Mouse (Mus musculus) stomach, postnatal 0 days (tissue): ENCODE results near the gene Nr2f1. TPM values are rescaled to one million over a fixed set of nuclear protein-coding genes. Genes with fewer than 3 reads are reported as not detected.
"Not testable (repeated sequence)": the region's sequence is repeated elsewhere in the genome, so short reads cannot be mapped to it uniquely, and the experiment has no call there.

Experiments
- ATAC-seq: fragments of 200-750 bp; cut with Nextera tagmentation; 2 replicates; pipeline ENCODE4 v1.8.0; 2017; ENCODE audit not compliant: low FRiP score, low TSS enrichment
- DNase-seq: peaks from one replicate; pipeline ENCODE4 v3.0.0-alpha.2; 2016; ENCODE audit warnings: low spot score
- H3K27ac ChIP-seq: fragments of 300-500 bp; sonication (generic); replicated peaks from 2 replicates; pipeline ENCODE4 v1.5.1; 2014; ENCODE audit warnings: mild to moderate bottlenecking, control low read depth
- H3K27me3 ChIP-seq: fragments of 300-500 bp; sonication (generic); 2 replicates; pipeline ENCODE4 v1.6.1; 2014; ENCODE audit warnings: low read length; ENCODE audit not compliant: control insufficient read depth, insufficient read depth
- H3K36me3 ChIP-seq: fragments of 300-500 bp; sonication (generic); 2 replicates; pipeline ENCODE4 v1.6.1; 2014; ENCODE audit warnings: low read length, mixed read lengths; ENCODE audit not compliant: control insufficient read depth, insufficient read depth
- H3K4me1 ChIP-seq: fragments of 300-500 bp; sonication (generic); replicated peaks from 2 replicates; pipeline ENCODE4 v1.6.1; 2014; ENCODE audit warnings: antibody characterized with exemption; ENCODE audit not compliant: control insufficient read depth, insufficient read depth
- H3K4me2 ChIP-seq: fragments of 300-500 bp; sonication (generic); replicated peaks from 2 replicates; pipeline ENCODE4 v1.6.1; 2014; ENCODE audit warnings: low read depth, mild to moderate bottlenecking, control low read depth, moderate library complexity
- H3K4me3 ChIP-seq: fragments of 300-500 bp; sonication (generic); 2 replicates; pipeline ENCODE4 v1.5.1; 2014; ENCODE audit warnings: low read depth, low read length, control low read depth
- H3K9ac ChIP-seq: fragments of 300-500 bp; sonication (generic); 2 replicates; pipeline ENCODE4 v1.6.1; 2014; ENCODE audit warnings: mild to moderate bottlenecking, low read length, control low read depth, mixed read lengths
- H3K9me3 ChIP-seq: fragments of 300-500 bp; sonication (generic); 2 replicates; pipeline ENCODE4 v1.6.1; 2016; ENCODE audit warnings: low read length; ENCODE audit not compliant: control insufficient read depth
- CTCF ChIP-seq: IDR thresholded peaks from 2 replicates; pipeline ENCODE4 v1.5.1; 2016; ENCODE audit warnings: antibody characterized with exemption, low read depth, mild to moderate bottlenecking, moderate library complexity
- EP300 ChIP-seq: optimal IDR thresholded peaks from 2 replicates; pipeline ENCODE3; 2016; ENCODE audit warnings: antibody characterized with exemption
- WGBS: fragments of 180-500 bp; shearing (Covaris S2); extraction: QIAGEN DNeasy Blood & Tissue Kit; methylation state at CpG from one replicate; pipeline ENCODE4 v1.1.7; 2014; 5-methylcytosine and 5-hydroxymethylcytosine counted together
- polyA plus RNA-seq: library from polyadenylated mRNA; unstranded; fragments of >200 nt; fragmentation: Nextera tagmentation; extraction: Ambion mirVana; gene quantifications from 2 replicates; pipeline ENCODE4 v1.2.1, GENCODE M21; 2015

Gene Nr2f1
- 5.8 and 6.3 TPM in 2 replicates for polyA plus RNA-seq

DNA sequence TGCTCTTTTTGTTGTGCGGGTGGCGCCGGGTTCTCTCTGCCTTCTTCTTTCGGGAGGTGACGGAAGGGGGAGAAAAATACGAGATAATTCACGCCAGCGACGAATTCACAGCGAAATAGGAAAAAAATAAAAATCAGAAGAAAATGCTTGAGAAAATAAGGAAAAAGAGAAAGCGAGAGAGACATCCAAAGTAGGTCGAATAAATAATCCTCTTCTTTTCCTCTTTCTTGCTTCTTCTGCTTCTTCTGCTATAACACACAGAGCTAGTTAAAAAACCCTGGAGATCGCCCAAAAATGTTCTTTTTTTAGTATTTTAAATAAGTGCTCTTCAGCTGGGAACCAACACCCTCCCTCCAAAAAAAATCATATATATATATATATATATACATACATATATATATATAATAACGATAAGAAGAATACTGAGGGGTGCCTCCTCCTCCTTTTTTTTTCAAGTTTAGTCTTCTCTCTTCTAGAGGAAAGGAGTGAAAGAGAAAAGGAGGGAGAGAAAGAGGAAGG lies at the start of gene Nr2f1:
Nr2f1 (minus strand) TSS at position 116 of the 519 bp plus-strand sequence.
- Histone ChIP-seq H3K9ac (peak within 1 kb of the TSS; percentile 87), H3K36me3 (no peaks in the 10 kb centered on the region), H3K4me1 (no peaks in the 10 kb centered on the region; the same call in 1 of the 2 replicates), H3K9me3 (no peaks in the 10 kb centered on the region), H3K27ac (peak within 1 kb of the TSS; percentile 96), H3K4me2 (peak within 1 kb of the TSS; percentile 80), H3K27me3 (no peaks in the 10 kb centered on the region; the same call in none of the 2 replicates), H3K4me3 (peak within 1 kb of the TSS; percentile 76)
- 1% methylated on average over 14 of the region's 14 CpGs for WGBS
- TF ChIP-seq CTCF (no peak), EP300 (no peak)
- DNase-seq (no peak), ATAC-seq (no peak)

GRCm38 (mm10) chr13:78221680-78222079 lies 22.1 kb upstream of the Nr2f1 start:
- Histone ChIP-seq H3K9ac (no peak overlapping the region), H3K4me3 (no peak overlapping the region), H3K4me2 (no peak overlapping the region), H3K4me1 (no peaks in the 10 kb centered on the region), H3K9me3 (no peaks in the 10 kb centered on the region), H3K27ac (no peak overlapping the region), H3K27me3 (no peaks in the 10 kb centered on the region), H3K36me3 (no peaks in the 10 kb centered on the region)
- no peak for ATAC-seq
- no peak for DNase-seq
- WGBS = 80% methylated on average over 3 of the region's 3 CpGs
- no peak for TF ChIP-seq CTCF
- no peak for TF ChIP-seq EP300

- not testable (repeated sequence) for H3K36me3 ChIP-seq, H3K27ac ChIP-seq, H3K9me3 ChIP-seq, H3K4me2 ChIP-seq, H3K9ac ChIP-seq, H3K4me3 ChIP-seq, ATAC-seq, H3K4me1 ChIP-seq, DNase-seq, H3K27me3 ChIP-seq
- 78% methylated on average over 6 of the region's 6 CpGs for WGBS
Measured at GRCm38 (mm10) chr13:78220238-78220637, 20.7 kb upstream of the Nr2f1 start.

DNA sequence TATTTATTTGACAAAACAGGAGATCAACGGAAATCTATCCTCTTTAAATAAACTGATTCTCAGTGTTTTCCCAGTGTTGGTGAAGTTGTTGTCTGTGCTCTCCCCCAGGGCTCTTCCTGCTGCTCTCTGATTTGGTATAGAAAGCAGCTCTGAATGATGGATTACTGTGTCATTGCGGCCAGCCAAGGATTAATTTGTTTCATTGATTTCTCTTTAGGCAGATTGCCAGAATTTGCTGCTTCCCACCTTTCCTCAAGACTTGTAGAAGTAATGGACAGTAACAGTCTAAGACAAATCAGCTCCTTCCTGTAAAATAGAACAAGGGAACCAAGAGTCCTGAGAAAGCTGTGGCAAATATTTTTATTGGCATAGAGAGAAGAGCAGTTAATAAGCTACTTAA lies 15.7 kb upstream of the Nr2f1 start:
- no peaks in the 10 kb centered on the region for H3K36me3 ChIP-seq
- DNase-seq (no peak), ATAC-seq (no peak)
- H3K4me3 ChIP-seq = no peak overlapping the region
- 32% methylated on average over 2 of the region's 2 CpGs for WGBS
- TF ChIP-seq EP300 = no peak
- no peak for TF ChIP-seq CTCF
- H3K4me1 ChIP-seq = 0 out of 2 replicates have a peak, but pooled peaks cover 1% of the 10 kb centered on the region
- H3K9me3 ChIP-seq = no peaks in the 10 kb centered on the region
- H3K4me2 ChIP-seq = no peak overlapping the region
- no peak overlapping the region for H3K9ac ChIP-seq
- no peaks in the 10 kb centered on the region for H3K27me3 ChIP-seq
- no peak overlapping the region for H3K27ac ChIP-seq

GRCm38 (mm10) chr13:78213155-78213554 lies 13.6 kb upstream of the Nr2f1 start:
- WGBS = 45% methylated on average over 2 of the region's 2 CpGs
- no peaks in the 10 kb centered on the region for H3K36me3 ChIP-seq
- H3K4me1 ChIP-seq = 0 out of 2 replicates have a peak, but pooled peaks cover 2% of the 10 kb centered on the region
- DNase-seq (no peak), ATAC-seq (no peak)
- no peak overlapping the region for H3K9ac ChIP-seq
- H3K4me3 ChIP-seq = no peak overlapping the region
- TF ChIP-seq CTCF (no peak), EP300 (no peak)
- 0 out of 2 replicates have a peak, but pooled peaks cover 4% of the 10 kb centered on the region for H3K27me3 ChIP-seq
- H3K27ac ChIP-seq = no peak overlapping the region
- H3K9me3 ChIP-seq = no peaks in the 10 kb centered on the region
- no peak overlapping the region for H3K4me2 ChIP-seq

GRCm38 (mm10) chr13:78212111-78212510 lies 12.6 kb upstream of the Nr2f1 start:
- DNase-seq (no peak), ATAC-seq (no peak)
- Histone ChIP-seq H3K27me3 (0 out of 2 replicates have a peak, but pooled peaks cover 4% of the 10 kb centered on the region), H3K9ac (no peak overlapping the region), H3K4me2 (no peak overlapping the region), H3K9me3 (no peaks in the 10 kb centered on the region), H3K4me3 (no peak overlapping the region), H3K27ac (no peak overlapping the region), H3K4me1 (0 out of 2 replicates have a peak, but pooled peaks cover 2% of the 10 kb centered on the region), H3K36me3 (no peaks in the 10 kb centered on the region)
- no peak for TF ChIP-seq CTCF
- TF ChIP-seq EP300 = no peak
- 47% methylated on average over 15 of the region's 15 CpGs for WGBS
